Mouse (Mus musculus): Measurements from ENCODE around the gene Pla2g12a.

- TF ChIP-seq CTCF (IDR thresholded peaks at IDR 0.05; ENCODE audit: low read depth) (no peak), EP300 (optimal IDR thresholded peaks at IDR 0.05) (no peak)
Measured at GRCm38 (mm10) chr3:129912025-129912424, 33.6 kb downstream of the Pla2g12a start.

Measured in stomach, postnatal 0 days (tissue).